ENCODE assay signal across 18 mouse cellular contexts in genomic region chr13:102318891-102319404, GRCm38 (mm10).
A peak's percentile ranks its signal among the peaks of the same experiment; 100 is the strongest.
DNase-seq lines count a peak whose midpoint lies in the region; ATAC-seq lines count a peak whose summit lies in the region.
"Had no signal": no experiment of that assay in that cellular context is flagged by ENCODE, and none has a peak within 500 bp of the region (broad histone marks: within the 10 kb centered on the region; RNA-seq: fewer than 3 reads in every experiment).

No protein-coding gene starts in this region.

- no peak overlapping the region for H3K4me3 ChIP-seq in heart, embryonic 15.5 days
- no peak overlapping the region for H3K4me3 ChIP-seq in heart, embryonic 10.5 days
- no peak overlapping the region for H3K4me3 ChIP-seq in lung, embryonic 16.5 days (ENCODE audit: low read length)
- H3K4me3 ChIP-seq: embryonic facial prominence, embryonic 13.5 days; liver, embryonic 15.5 days; megakaryocyte, embryonic 14.5 days; midbrain, embryonic 13.5 days; stomach, embryonic 15.5 days had no signal

- H3K4me2 ChIP-seq in heart, embryonic 15.5 days, result no peak overlapping the region
- no peak overlapping the region for H3K4me2 ChIP-seq in lung, embryonic 16.5 days (ENCODE audit: low read depth, low read length)
- H3K4me2 ChIP-seq: embryonic facial prominence, embryonic 13.5 days; liver, embryonic 15.5 days; midbrain, embryonic 13.5 days; stomach, embryonic 15.5 days had no signal

- 56% methylated on average over 4 of the region's 4 CpGs for WGBS in heart, embryonic 15.5 days
- WGBS in heart, embryonic 10.5 days, result 74% methylated on average over 4 of the region's 4 CpGs
- 58% methylated on average over 4 of the region's 4 CpGs for WGBS in lung, embryonic 16.5 days

- no peaks in the 10 kb centered on the region for H3K27me3 ChIP-seq in heart, embryonic 15.5 days
- no peaks in the 10 kb centered on the region for H3K27me3 ChIP-seq in heart, embryonic 10.5 days (ENCODE audit: insufficient read depth, poor library complexity, severe bottlenecking)
- H3K27me3 ChIP-seq in lung, embryonic 16.5 days (ENCODE audit: control insufficient read depth, insufficient read depth, low read depth, low read length), result no peaks in the 10 kb centered on the region
- H3K27me3 ChIP-seq: embryonic facial prominence, embryonic 13.5 days; liver, embryonic 15.5 days; megakaryocyte, embryonic 14.5 days; midbrain, embryonic 13.5 days; stomach, embryonic 15.5 days had no signal

- peak overlapping the region; percentile 62 for H3K27ac ChIP-seq in heart, embryonic 15.5 days
- H3K27ac ChIP-seq in heart, embryonic 10.5 days, result no peak overlapping the region
- no peak overlapping the region for H3K27ac ChIP-seq in lung, embryonic 16.5 days (ENCODE audit: low read length)
- H3K27ac ChIP-seq: embryonic facial prominence, embryonic 13.5 days; liver, embryonic 15.5 days; midbrain, embryonic 13.5 days; stomach, embryonic 15.5 days had no signal

- no peaks in the 10 kb centered on the region for H3K36me3 ChIP-seq in heart, embryonic 15.5 days
- no peaks in the 10 kb centered on the region for H3K36me3 ChIP-seq in heart, embryonic 10.5 days
- H3K36me3 ChIP-seq in lung, embryonic 16.5 days (ENCODE audit: control insufficient read depth, insufficient read depth, low read length), result no peaks in the 10 kb centered on the region
- H3K36me3 ChIP-seq: embryonic facial prominence, embryonic 13.5 days; liver, embryonic 15.5 days; midbrain, embryonic 13.5 days; stomach, embryonic 15.5 days had no signal

- H3K4me1 ChIP-seq in heart, embryonic 15.5 days (replicated peaks), result peaks cover 10% of the 10 kb centered on the region
- H3K4me1 ChIP-seq in heart, embryonic 10.5 days, result peaks cover 12% of the 10 kb centered on the region
- H3K4me1 ChIP-seq in lung, embryonic 16.5 days (replicated peaks; ENCODE audit: control insufficient read depth, insufficient read depth, low read length), result peaks cover 2% of the 10 kb centered on the region; the same call in 1 of the 2 replicates
- H3K4me1 ChIP-seq: liver, embryonic 15.5 days; megakaryocyte, embryonic 14.5 days; midbrain, embryonic 13.5 days; stomach, embryonic 15.5 days had no signal

- no peak for ATAC-seq in heart, embryonic 15.5 days (replicated peaks; ENCODE audit: insufficient number of reproducible peaks, insufficient read depth, low FRiP score, low read depth)
- peak; percentile 54; the same call in 1 of the 2 replicates for ATAC-seq in lung, embryonic 16.5 days (ENCODE audit: low read depth)
- ATAC-seq: forebrain, embryonic 14.5 days; intestine, postnatal 0 days; midbrain, embryonic 13.5 days had no signal

- no peaks in the 10 kb centered on the region for H3K9me3 ChIP-seq in heart, embryonic 15.5 days (replicated peaks)
- no peaks in the 10 kb centered on the region for H3K9me3 ChIP-seq in heart, embryonic 10.5 days
- no peaks in the 10 kb centered on the region for H3K9me3 ChIP-seq in lung, embryonic 16.5 days (ENCODE audit: control insufficient read depth, low read length)
- H3K9me3 ChIP-seq: embryonic facial prominence, embryonic 13.5 days; liver, embryonic 15.5 days; megakaryocyte, embryonic 14.5 days; midbrain, embryonic 13.5 days; stomach, embryonic 15.5 days had no signal

- no peak for DNase-seq in heart, embryonic 10.5 days (ENCODE audit: low spot score)
- no peak for DNase-seq in lung, postnatal 10 days
- peak; percentile 11 for DNase-seq in adipocyte (ENCODE audit: low spot score)
- DNase-seq in cerebellum, postnatal 36 days, result no peak
- no peak for DNase-seq in cerebellum, postnatal 25 days
- DNase-seq: cerebellum, adult 9-10 months; kidney, postnatal 4 days; lung, postnatal 14 days; thymus, postnatal 25 days had no signal

- no peak overlapping the region for H3K9ac ChIP-seq in heart, embryonic 15.5 days
- no peak overlapping the region for H3K9ac ChIP-seq in lung, embryonic 16.5 days (ENCODE audit: low read length)
- H3K9ac ChIP-seq: embryonic facial prominence, embryonic 13.5 days; liver, embryonic 15.5 days; midbrain, embryonic 13.5 days; stomach, embryonic 15.5 days had no signal
